Comparison of ENCODE assay signal across 20 mouse cellular contexts in the genomic region with DNA sequence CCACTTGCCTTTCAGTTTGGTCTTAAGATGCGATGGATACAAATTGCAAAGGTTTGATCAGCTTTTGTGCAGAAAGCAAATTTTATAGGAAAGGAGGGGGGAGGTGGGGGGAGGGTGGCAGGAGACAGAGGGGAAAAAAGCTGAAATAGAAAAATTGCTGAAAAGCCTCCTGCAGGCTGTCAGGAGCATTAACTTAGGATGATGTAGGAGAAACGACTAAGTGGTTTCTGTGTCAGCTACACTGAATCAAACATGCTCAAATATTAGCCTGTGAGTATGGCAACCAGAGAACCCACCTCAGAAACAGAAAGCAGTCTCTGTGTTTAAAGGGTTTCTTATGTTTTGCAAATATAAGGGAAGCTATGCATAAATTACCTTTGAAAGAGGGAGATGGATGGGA.
DNase-seq lines count a peak whose midpoint lies in the region; ATAC-seq and TF ChIP-seq lines count a peak whose summit lies in the region.
"Had no signal": no experiment of that assay in that cellular context is flagged by ENCODE, and none has a peak within 500 bp of the region (broad histone marks: within the 10 kb centered on the region; RNA-seq: fewer than 3 reads in every experiment).

No protein-coding gene starts in this region.

- H3K9ac ChIP-seq in forebrain, postnatal 0 days = no peak overlapping the region
- H3K9ac ChIP-seq in forebrain, embryonic 16.5 days (replicated peaks; ENCODE audit: low read depth, low read length) = no peak overlapping the region
- no peak overlapping the region for H3K9ac ChIP-seq in midbrain, postnatal 0 days (replicated peaks; ENCODE audit: low read length, poor library complexity, severe bottlenecking)
- H3K9ac ChIP-seq: forebrain, embryonic 13.5 days; heart, embryonic 12.5 days; heart, embryonic 15.5 days had no signal

- no peak overlapping the region for H3K4me3 ChIP-seq in forebrain, postnatal 0 days (ENCODE audit: low read depth, low read length)
- no peak overlapping the region for H3K4me3 ChIP-seq in forebrain, embryonic 16.5 days (replicated peaks; ENCODE audit: low read length)
- no peak overlapping the region for H3K4me3 ChIP-seq in layer of hippocampus, adult 2 months
- no peak overlapping the region for H3K4me3 ChIP-seq in midbrain, postnatal 0 days (ENCODE audit: low read depth, low read length)
- no peak overlapping the region for H3K4me3 ChIP-seq in midbrain, embryonic 10.5 days
- H3K4me3 ChIP-seq: forebrain, embryonic 10.5 days; forebrain, embryonic 13.5 days; heart, embryonic 12.5 days; heart, embryonic 15.5 days; hindbrain, embryonic 10.5 days had no signal

- peak; percentile 53; the same call in 1 of the 2 replicates for ATAC-seq in forebrain, postnatal 0 days
- ATAC-seq in forebrain, embryonic 16.5 days = no peak
- no peak for ATAC-seq in midbrain, postnatal 0 days (ENCODE audit: low FRiP score)
- ATAC-seq: activated CD4-positive, CD25-positive, alpha-beta regulatory T cell, adult 4 months; forebrain, embryonic 13.5 days; hindbrain, embryonic 16.5 days; inflammation-experienced regulatory T-cells, adult 6 months had no signal

- no peak overlapping the region for H3K4me2 ChIP-seq in forebrain, postnatal 0 days (ENCODE audit: low read depth)
- no peak overlapping the region for H3K4me2 ChIP-seq in forebrain, embryonic 16.5 days (ENCODE audit: low read length)
- H3K4me2 ChIP-seq in midbrain, postnatal 0 days (ENCODE audit: low read depth, low read length, poor library complexity, severe bottlenecking) = no peak overlapping the region
- H3K4me2 ChIP-seq: forebrain, embryonic 13.5 days; heart, embryonic 12.5 days; heart, embryonic 15.5 days had no signal

- peak; percentile 27; the same call in 1 of the 2 replicates for TF ChIP-seq CTCF in forebrain, postnatal 0 days (IDR thresholded peaks at IDR 0.05; ENCODE audit: low read depth)
- peak; percentile 50 for TF ChIP-seq CTCF in layer of hippocampus, adult 2 months (conservative IDR thresholded peaks at IDR 0.05)
- TF ChIP-seq CTCF in midbrain, postnatal 0 days (IDR thresholded peaks at IDR 0.05) = peak; percentile 47; the same call in 1 of the 2 replicates

- H3K9me3 ChIP-seq in forebrain, postnatal 0 days (ENCODE audit: low read length) = no peaks in the 10 kb centered on the region
- no peaks in the 10 kb centered on the region for H3K9me3 ChIP-seq in forebrain, embryonic 16.5 days (ENCODE audit: control insufficient read depth, low read length)
- H3K9me3 ChIP-seq in midbrain, postnatal 0 days (ENCODE audit: low read length) = no peaks in the 10 kb centered on the region
- H3K9me3 ChIP-seq in midbrain, embryonic 10.5 days (replicated peaks) = no peaks in the 10 kb centered on the region
- H3K9me3 ChIP-seq: forebrain, embryonic 10.5 days; forebrain, embryonic 13.5 days; heart, embryonic 12.5 days; heart, embryonic 15.5 days; hindbrain, embryonic 10.5 days had no signal

- 53% methylated on average over 2 of the region's 2 CpGs for WGBS in forebrain, postnatal 0 days
- WGBS in forebrain, embryonic 16.5 days = 44% methylated on average over 2 of the region's 2 CpGs
- 31% methylated on average over 2 of the region's 2 CpGs for WGBS in midbrain, postnatal 0 days
- 74% methylated on average over 2 of the region's 2 CpGs for WGBS in midbrain, embryonic 10.5 days

- no peak overlapping the region for H3K27ac ChIP-seq in forebrain, postnatal 0 days (ENCODE audit: low read depth, low read length)
- H3K27ac ChIP-seq in forebrain, embryonic 16.5 days (ENCODE audit: low read length) = no peak overlapping the region
- no peak overlapping the region for H3K27ac ChIP-seq in layer of hippocampus, adult 2 months
- peak overlapping the region; percentile 57; the same call in 1 of the 2 replicates for H3K27ac ChIP-seq in midbrain, postnatal 0 days (ENCODE audit: low read depth, low read length)
- no peak overlapping the region for H3K27ac ChIP-seq in midbrain, embryonic 10.5 days (replicated peaks)
- H3K27ac ChIP-seq: forebrain, embryonic 10.5 days; forebrain, embryonic 13.5 days; heart, embryonic 15.5 days; hindbrain, embryonic 10.5 days had no signal

- H3K36me3 ChIP-seq in forebrain, postnatal 0 days (ENCODE audit: insufficient read depth) = no peaks in the 10 kb centered on the region
- no peaks in the 10 kb centered on the region for H3K36me3 ChIP-seq in forebrain, embryonic 16.5 days (ENCODE audit: control insufficient read depth, insufficient read depth)
- no peaks in the 10 kb centered on the region for H3K36me3 ChIP-seq in midbrain, postnatal 0 days (ENCODE audit: insufficient read depth, low read length)
- no peaks in the 10 kb centered on the region for H3K36me3 ChIP-seq in midbrain, embryonic 10.5 days
- H3K36me3 ChIP-seq: forebrain, embryonic 10.5 days; heart, embryonic 12.5 days; heart, embryonic 15.5 days; hindbrain, embryonic 10.5 days had no signal

- no peaks in the 10 kb centered on the region for H3K27me3 ChIP-seq in forebrain, postnatal 0 days (ENCODE audit: insufficient read depth, low read length)
- no peaks in the 10 kb centered on the region for H3K27me3 ChIP-seq in forebrain, embryonic 16.5 days (replicated peaks; ENCODE audit: control insufficient read depth, insufficient read depth, low read length)
- no peaks in the 10 kb centered on the region for H3K27me3 ChIP-seq in midbrain, postnatal 0 days (ENCODE audit: insufficient read depth, low read length)
- no peaks in the 10 kb centered on the region for H3K27me3 ChIP-seq in midbrain, embryonic 10.5 days (ENCODE audit: low read depth, poor library complexity, severe bottlenecking)
- H3K27me3 ChIP-seq: forebrain, embryonic 13.5 days; heart, embryonic 12.5 days; heart, embryonic 15.5 days had no signal

- no peaks in the 10 kb centered on the region; the same call in 1 of the 2 replicates for H3K4me1 ChIP-seq in forebrain, postnatal 0 days (ENCODE audit: insufficient read depth)
- H3K4me1 ChIP-seq in forebrain, embryonic 16.5 days (replicated peaks; ENCODE audit: control insufficient read depth, insufficient read depth, low read length) = peaks cover 9% of the 10 kb centered on the region
- H3K4me1 ChIP-seq in midbrain, postnatal 0 days (ENCODE audit: insufficient read depth, low read length) = peaks cover 3% of the 10 kb centered on the region; the same call in 1 of the 2 replicates
- H3K4me1 ChIP-seq in midbrain, embryonic 10.5 days = peaks cover 4% of the 10 kb centered on the region; the same call in 1 of the 2 replicates
- H3K4me1 ChIP-seq: heart, embryonic 12.5 days; heart, embryonic 15.5 days; hindbrain, embryonic 10.5 days had no signal

- DNase-seq in forebrain, postnatal 0 days = no peak
- no peak for DNase-seq in layer of hippocampus, adult 2 months (ENCODE audit: low spot score in 2 of 2)
- no peak for DNase-seq in layer of hippocampus, adult 11-12 months (ENCODE audit: low spot score)
- DNase-seq in midbrain, postnatal 0 days (ENCODE audit: low spot score) = peak; percentile 23
- no peak for DNase-seq in midbrain, embryonic 10.5 days (ENCODE audit: low spot score)
- DNase-seq: adrenal gland, adult 8-10 months; adrenal gland, postnatal 25 days; gastrocnemius, postnatal 25 days; heart, adult 18-20 months; heart, postnatal 10 days; heart, postnatal 36 days had no signal
